Mouse (Mus musculus): ENCODE measurements around the gene Thoc6.

Thoc6 gene

DNA sequence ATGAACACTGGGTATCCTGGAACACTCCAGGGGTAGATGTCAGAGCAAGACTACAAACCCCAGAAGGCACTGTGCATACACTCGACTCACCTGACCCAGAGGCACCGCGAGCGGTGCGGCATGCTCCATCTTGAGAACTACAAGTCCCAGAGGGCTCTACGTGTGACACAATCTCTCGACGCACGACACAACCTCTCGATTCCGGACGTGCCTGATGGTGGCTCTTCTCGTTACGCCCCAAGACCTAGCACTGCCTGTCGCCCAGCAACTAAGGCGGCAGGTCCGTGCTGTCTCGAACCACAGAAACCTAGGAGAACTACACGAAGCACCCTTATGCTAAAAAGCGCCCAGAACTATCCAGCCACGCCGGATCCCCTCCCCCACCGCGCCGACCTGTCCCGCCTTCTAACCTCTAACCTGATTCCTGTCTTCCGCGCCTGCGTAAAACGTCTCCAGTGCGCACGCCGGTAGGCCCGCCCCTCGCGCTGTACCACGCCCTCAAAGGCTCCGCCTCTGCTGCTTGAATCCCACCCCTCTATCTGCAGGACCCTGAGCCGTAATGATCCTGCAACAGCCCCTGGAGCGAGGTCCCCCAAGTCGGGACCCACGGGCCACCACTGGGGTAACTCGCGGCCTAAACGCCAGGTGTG lies at the start of gene Thoc6, which contains the start of gene Hcfc1r1:
Gene Thoc6, minus strand, starts transcription at position 459 of the 650 bp plus-strand sequence.
Gene Hcfc1r1, plus strand, starts transcription at position 173 of the 650 bp plus-strand sequence.
- peak; percentile 93 for DNase-seq

DNA sequence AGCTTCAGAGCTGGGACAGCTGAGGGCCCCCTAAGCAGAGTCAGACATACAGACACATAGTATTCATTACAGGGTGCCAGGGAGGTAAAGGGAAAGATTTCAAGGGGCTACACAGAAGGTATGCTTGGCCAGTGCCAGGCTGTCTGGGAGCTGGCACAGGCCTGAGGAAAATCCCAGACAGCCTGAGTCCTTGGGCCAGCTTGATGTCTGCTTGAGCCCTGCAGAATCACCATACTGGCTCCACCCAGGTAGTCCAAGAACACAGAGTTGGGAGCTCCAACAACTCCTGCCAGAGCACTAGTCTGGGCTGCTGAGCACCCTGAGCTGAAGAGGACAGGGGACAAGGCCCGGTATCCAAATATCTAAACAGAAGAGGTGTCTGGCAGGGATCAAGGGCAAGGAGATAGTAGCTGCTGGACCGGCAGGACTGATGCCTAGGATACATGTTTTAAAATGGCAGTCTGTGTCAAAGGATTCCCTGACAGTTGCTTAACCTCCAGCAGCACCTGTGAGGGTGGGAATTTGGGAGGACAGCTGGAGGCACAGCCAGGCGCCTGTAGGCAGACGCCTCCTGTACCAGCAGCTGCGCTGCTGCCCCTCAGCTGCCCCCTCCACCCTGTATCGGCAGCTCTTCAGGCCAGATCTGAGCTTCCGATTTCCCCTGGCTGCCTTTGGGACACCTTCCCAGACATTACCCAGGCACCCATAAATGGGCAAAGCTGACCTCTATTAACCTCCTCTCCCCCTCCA lies 48.9 kb upstream of the Thoc6 start, which contains the start of gene 1520401A03Rik:
Gene 1520401A03Rik, minus strand, starts transcription at position 408 of the 750 bp plus-strand sequence.
- DNase-seq: no peak

GRCm38 (mm10) chr17:23721886-23722285 lies 48.2 kb upstream of the Thoc6 start:
- DNase-seq: no peak

- no peak for DNase-seq
Observed at GRCm38 (mm10) chr17:23719455-23719854, 45.8 kb upstream of the Thoc6 start.

DNA sequence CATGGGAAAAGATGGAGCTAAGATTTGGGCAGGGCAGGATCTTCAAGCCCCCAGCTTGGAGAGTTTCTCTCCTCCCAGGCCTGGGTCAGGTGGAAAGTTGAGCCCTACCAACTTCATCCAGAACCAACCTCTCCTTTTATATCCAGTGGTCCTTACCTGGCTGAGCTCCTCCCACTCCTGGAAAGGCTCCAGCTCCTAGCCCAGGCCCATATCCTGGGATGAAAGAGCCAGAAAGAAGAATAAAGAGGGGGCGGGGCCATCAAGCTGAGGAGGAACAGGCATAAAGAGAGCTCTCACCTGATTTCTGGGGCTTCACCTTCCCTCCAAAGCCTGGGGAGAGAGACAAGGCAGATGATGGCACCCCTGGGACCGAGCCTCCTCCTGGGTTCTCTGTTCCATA lies 43.3 kb upstream of the Thoc6 start:
- DNase-seq: no peak

- DNase-seq: peak; percentile 69 to 77
Observed at GRCm38 (mm10) chr17:23706212-23706611, 32.5 kb upstream of the Thoc6 start.

GRCm38 (mm10) chr17:23705525-23706104 lies 31.9 kb upstream of the Thoc6 start:
- no peak for DNase-seq

DNA sequence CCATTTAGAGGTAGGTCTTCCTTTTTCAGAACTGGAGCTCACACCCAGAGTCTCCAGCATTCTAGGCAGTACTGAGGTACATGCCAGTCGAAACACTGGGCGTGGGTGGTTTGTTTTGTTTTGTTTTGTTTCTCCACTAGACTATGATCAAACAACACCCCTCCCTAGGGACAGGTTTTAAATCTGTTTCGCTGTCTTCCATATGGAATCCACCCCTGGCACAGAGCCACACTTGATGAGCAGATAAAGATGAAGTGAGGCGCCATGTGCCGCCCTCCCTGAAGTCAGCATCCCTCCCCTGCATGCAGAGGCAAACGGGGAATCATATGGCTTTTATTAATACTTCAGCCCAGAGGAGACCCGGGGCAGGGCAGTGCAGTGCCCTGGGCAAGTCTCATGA lies 31.1 kb upstream of the Thoc6 start:
- no peak for DNase-seq

GRCm38 (mm10) chr17:23703301-23703700 lies 29.6 kb upstream of the Thoc6 start:
- DNase-seq: no peak

GRCm38 (mm10) chr17:23700079-23700478 lies 26.4 kb upstream of the Thoc6 start:
- DNase-seq: peak; percentile 92 to 93

- DNase-seq: peak; percentile 34 to 56
Observed at GRCm38 (mm10) chr17:23699131-23700077, 25.7 kb upstream of the Thoc6 start.

- no peak for DNase-seq
Observed at GRCm38 (mm10) chr17:23695801-23696200, 22.1 kb upstream of the Thoc6 start.

- DNase-seq: no peak
Observed at GRCm38 (mm10) chr17:23694491-23694890, 20.8 kb upstream of the Thoc6 start.

DNA sequence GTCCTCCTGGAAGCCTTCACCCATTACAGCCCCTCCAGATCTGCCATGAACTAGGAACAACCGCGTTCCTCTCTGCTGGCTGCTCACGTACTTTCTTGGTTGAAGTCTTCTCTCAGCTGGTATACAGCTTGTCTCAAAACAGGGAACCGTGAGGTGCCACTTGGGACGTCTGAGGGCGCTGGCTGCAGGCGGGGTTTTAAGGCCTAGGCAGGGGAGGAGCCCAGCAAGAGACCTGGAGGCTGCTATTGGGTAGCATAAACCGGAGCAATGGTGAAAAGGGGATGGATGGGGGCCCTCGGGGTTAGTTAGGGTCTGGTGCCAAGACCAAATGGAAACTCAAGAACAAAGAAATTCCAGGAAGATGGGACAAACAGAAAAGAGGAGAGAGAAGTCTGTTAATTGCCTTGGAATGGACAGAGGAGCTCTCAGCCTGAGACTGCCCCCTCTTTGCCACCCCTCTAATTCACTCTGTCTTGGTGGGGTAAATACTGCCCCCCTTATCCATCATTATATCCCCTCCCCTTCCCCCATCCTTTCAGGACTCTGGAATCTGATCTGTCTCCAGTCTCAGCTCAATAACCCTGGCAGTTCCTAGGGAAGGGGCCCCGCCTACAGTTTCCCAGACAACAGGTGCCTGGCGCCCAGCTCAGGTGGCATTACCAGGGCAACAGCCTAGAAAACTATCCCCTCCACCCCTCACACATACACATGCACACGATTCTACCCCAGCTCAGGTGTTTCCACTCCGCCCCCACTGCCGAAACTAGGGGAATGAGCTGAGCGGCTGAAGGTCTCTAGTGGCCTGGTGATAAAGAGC lies 10.4 kb upstream of the Thoc6 start, which contains the start of gene Cldn9:
Gene Cldn9, minus strand, starts transcription at position 171 of the 817 bp plus-strand sequence.
- DNase-seq: no peak

GRCm38 (mm10) chr17:23683226-23683625 lies 9.5 kb upstream of the Thoc6 start:
- no peak for DNase-seq

DNA sequence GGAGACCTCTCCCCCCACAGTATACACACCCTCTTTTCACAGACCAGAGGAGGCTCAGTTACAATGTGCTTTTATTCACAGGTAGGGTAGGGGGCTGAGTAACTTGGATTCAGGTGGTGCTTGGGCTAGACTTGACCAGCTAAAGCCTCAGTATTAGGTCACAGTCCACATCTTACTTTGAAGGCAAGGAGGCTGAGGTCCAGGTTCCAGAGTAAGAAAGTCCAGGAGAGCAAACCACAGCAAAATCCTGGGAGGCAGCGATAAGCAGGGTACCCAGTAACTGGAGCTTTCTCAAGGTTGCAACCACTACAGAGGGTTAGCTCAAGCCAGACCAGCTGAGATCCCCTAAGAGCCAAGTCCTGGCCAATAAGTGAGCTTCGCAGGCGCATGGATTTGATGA lies 8.8 kb upstream of the Thoc6 start:
- DNase-seq: no peak

- no peak for DNase-seq
Observed at GRCm38 (mm10) chr17:23682092-23682491, 8.4 kb upstream of the Thoc6 start.

DNA sequence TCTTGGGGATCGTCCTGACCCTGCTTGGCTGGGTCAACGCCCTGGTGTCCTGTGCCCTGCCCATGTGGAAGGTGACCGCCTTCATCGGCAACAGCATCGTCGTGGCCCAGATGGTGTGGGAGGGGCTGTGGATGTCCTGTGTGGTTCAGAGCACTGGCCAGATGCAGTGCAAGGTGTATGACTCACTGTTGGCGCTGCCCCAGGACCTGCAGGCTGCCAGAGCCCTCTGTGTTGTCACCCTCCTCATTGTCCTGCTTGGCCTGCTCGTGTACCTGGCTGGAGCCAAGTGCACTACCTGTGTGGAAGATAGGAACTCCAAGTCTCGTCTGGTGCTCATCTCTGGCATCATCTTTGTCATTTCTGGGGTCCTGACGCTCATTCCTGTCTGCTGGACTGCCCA lies 7.4 kb upstream of the Thoc6 start:
- DNase-seq: peak in 1 of 2 experiments; percentile 51

DNA sequence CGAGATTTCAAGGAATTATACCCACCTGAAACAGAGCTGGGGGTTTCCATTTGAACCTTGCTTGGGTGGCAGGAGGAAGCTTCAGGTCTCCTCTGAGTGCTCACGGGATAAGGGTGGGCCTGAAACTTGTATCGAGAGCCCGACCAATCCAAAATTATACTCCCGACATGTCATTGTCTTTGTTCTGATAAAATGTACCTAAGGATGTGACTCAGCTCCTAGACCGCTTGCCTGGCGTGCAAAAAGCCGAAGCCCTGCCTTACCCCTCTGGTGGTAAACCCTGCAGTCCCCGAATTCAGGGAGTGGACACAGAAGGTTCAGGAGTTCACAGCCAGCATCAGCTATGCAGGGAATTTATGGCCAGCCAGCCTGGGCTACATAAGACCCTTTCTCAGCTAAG lies 6.7 kb upstream of the Thoc6 start:
- no peak for DNase-seq

DNA sequence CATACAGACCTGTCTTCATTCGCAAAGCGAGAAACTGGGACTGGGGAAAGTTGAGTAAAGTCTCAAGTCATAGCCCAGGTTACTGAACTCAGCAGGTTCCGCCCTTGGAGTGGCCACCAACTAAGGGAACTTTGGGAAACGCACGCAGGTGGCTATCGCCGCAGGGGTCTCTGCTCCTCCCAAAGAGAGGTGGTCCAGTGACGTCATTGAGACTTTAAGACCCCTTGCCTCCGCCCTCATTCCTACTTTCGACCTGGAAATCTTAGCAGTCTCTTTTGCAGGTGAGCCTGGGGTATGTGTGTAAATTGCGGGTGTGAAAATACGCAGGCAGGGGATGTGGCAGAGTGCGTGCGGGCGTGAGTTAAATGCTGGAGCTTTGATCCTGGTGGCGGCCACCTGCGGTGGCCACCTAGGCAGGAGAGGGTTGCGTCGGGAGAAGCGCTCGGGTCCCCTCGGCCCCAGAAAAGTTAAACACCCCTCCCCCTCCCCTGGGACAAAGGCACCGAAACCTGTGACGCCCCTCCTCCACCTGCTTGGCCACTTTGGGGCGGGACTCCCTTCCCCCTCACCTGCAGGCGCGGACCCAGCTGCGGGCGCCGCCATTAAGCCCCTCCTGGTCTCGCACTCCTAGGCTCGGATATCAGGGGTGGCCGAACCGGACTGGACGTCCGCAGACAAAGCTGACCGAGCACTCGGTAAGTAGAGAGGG lies 5.6 kb upstream of the Thoc6 start, which contains the start of gene Cldn6:
Gene Cldn6, plus strand, starts transcription at position 123 of the 709 bp plus-strand sequence.
- no peak for DNase-seq

DNA sequence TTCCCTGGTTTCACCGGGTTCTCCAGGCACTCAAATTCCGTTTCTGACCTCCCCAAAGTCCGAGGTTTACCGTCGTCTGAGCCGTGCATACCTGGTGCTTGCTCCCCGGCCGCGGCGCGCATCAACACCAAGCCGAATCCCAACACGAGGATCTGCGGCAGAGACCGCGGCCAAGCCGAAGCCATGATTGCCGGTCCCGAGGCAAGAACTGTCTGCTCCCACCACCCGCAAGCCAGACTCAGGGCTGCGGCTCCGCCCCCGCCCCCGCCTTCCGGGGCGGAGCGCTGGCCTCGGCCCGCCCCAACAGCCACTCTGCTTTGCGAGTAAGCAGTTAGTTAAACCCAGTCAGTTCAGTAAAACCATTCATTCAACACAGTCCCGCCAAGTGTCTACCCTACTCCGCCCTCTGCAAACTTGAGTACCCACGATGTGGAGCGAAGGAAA lies 3.6 kb upstream of the Thoc6 start, which contains the start of gene Tnfrsf12a:
Gene Tnfrsf12a, minus strand, starts transcription at position 233 of the 444 bp plus-strand sequence.
- peak; percentile 89 to 93 for DNase-seq

All from lung, postnatal 4 days (tissue).